Comparison of ENCODE assay signal across 19 mouse cellular contexts in genomic region chr2:5411774-5412173, GRCm38 (mm10).
DNase-seq lines count a peak whose midpoint lies in the region; ATAC-seq and TF ChIP-seq lines count a peak whose summit lies in the region.
"Had no signal": no experiment of that assay in that cellular context is flagged by ENCODE, and none has a peak within 500 bp of the region (broad histone marks: within the 10 kb centered on the region; RNA-seq: fewer than 3 reads in every experiment).

No protein-coding gene starts in this region.

- no peaks in the 10 kb centered on the region for H3K9me3 ChIP-seq in forebrain, embryonic 13.5 days (replicated peaks)
- no peaks in the 10 kb centered on the region for H3K9me3 ChIP-seq in forebrain, embryonic 10.5 days
- H3K9me3 ChIP-seq: embryonic facial prominence, embryonic 15.5 days; limb, embryonic 12.5 days; liver, embryonic 15.5 days; megakaryocyte, embryonic 14.5 days had no signal

- H3K36me3 ChIP-seq in forebrain, embryonic 13.5 days (ENCODE audit: poor library complexity, severe bottlenecking), result no peaks in the 10 kb centered on the region
- no peaks in the 10 kb centered on the region for H3K36me3 ChIP-seq in forebrain, embryonic 10.5 days (replicated peaks)
- H3K36me3 ChIP-seq in heart, adult 2 months (ENCODE audit: control insufficient read depth, insufficient read depth, low read length), result no peaks in the 10 kb centered on the region
- H3K36me3 ChIP-seq: embryonic facial prominence, embryonic 15.5 days; limb, embryonic 12.5 days; liver, embryonic 15.5 days had no signal

- intact Hi-C loops in heart, adult 2 months (cut with DNase I), result no loop called here

- H3K4me1 ChIP-seq in forebrain, embryonic 13.5 days, result peaks cover 9% of the 10 kb centered on the region
- H3K4me1 ChIP-seq in forebrain, embryonic 10.5 days, result 0 out of 2 replicates have a peak, but pooled peaks cover 3% of the 10 kb centered on the region
- H3K4me1 ChIP-seq in heart, adult 2 months (ENCODE audit: control insufficient read depth, insufficient read depth, low read length), result no peaks in the 10 kb centered on the region
- H3K4me1 ChIP-seq: liver, embryonic 15.5 days; megakaryocyte, embryonic 14.5 days had no signal

- no peak overlapping the region for H3K4me3 ChIP-seq in forebrain, embryonic 13.5 days
- no peak overlapping the region for H3K4me3 ChIP-seq in forebrain, embryonic 10.5 days
- H3K4me3 ChIP-seq in heart, adult 2 months, result no peak overlapping the region
- H3K4me3 ChIP-seq: embryonic facial prominence, embryonic 15.5 days; gastrocnemius, adult 2 months; limb, embryonic 12.5 days; liver, embryonic 15.5 days; megakaryocyte, embryonic 14.5 days had no signal

- H3K27me3 ChIP-seq in forebrain, embryonic 13.5 days, result no peaks in the 10 kb centered on the region
- no peaks in the 10 kb centered on the region for H3K27me3 ChIP-seq in forebrain, embryonic 10.5 days (ENCODE audit: poor library complexity, severe bottlenecking)
- no peaks in the 10 kb centered on the region for H3K27me3 ChIP-seq in heart, adult 2 months (ENCODE audit: control insufficient read depth, insufficient read depth, low read length)
- H3K27me3 ChIP-seq: embryonic facial prominence, embryonic 15.5 days; limb, embryonic 12.5 days; liver, embryonic 15.5 days had no signal

- WGBS in forebrain, embryonic 13.5 days, result 56% methylated on average over 2 of the region's 2 CpGs
- 57% methylated on average over 2 of the region's 2 CpGs for WGBS in forebrain, embryonic 10.5 days
- WGBS in heart, adult 2 months, result 61% methylated on average over 2 of the region's 2 CpGs

- TF ChIP-seq EP300 in heart, adult 2 months (IDR thresholded peaks at IDR 0.05; ENCODE audit: insufficient read depth, low read depth, low read length), result no peak

- H3K4me2 ChIP-seq in forebrain, embryonic 13.5 days, result no peak overlapping the region
- H3K4me2 ChIP-seq: embryonic facial prominence, embryonic 15.5 days; hindbrain, embryonic 14.5 days; limb, embryonic 12.5 days; liver, embryonic 15.5 days had no signal

- H3K79me2 ChIP-seq in heart, adult 2 months (replicated peaks; ENCODE audit: control insufficient read depth, insufficient read depth, low read length), result no peaks in the 10 kb centered on the region

- no peak for TF ChIP-seq POLR2A in heart, adult 2 months (IDR thresholded peaks at IDR 0.05; ENCODE audit: insufficient read depth, low read depth, low read length)

- no peak overlapping the region; the same call in 1 of the 2 replicates for H3K9ac ChIP-seq in forebrain, embryonic 13.5 days
- H3K9ac ChIP-seq in heart, adult 2 months (ENCODE audit: low read depth, low read length), result no peak overlapping the region
- H3K9ac ChIP-seq: embryonic facial prominence, embryonic 15.5 days; hindbrain, embryonic 14.5 days; limb, embryonic 12.5 days; liver, embryonic 15.5 days had no signal

- no peak for TF ChIP-seq CTCF in heart, adult 2 months (IDR thresholded peaks at IDR 0.05)

- no peak for DNase-seq in forebrain, embryonic 10.5 days (ENCODE audit: extremely low spot score, low spot score)
- DNase-seq in brain, adult 2 months (ENCODE audit: low read depth, low spot score), result peak; percentile 83
- peak; percentile 65 to 83 for DNase-seq in frontal cortex, adult 2 months (ENCODE audit: extremely low spot score in 1 of 2, low spot score in 1 of 2)
- DNase-seq in left cerebral cortex, adult 8-10 months (ENCODE audit: low spot score in 2 of 2), result peak; percentile 39 to 86
- no peak for DNase-seq in cerebellum, adult 9-11 months
- DNase-seq in spleen, adult 12 weeks (ENCODE audit: low spot score), result no peak
- DNase-seq in heart, adult 2 months, result no peak
- DNase-seq: cerebellum, adult 11-12 months; gastrocnemius, adult 2 months; kidney, adult 2 months; kidney, postnatal 25 days; lung, postnatal 10 days had no signal

- ATAC-seq in forebrain, embryonic 13.5 days, result peak; percentile 30; the same call in 1 of the 2 replicates
- ATAC-seq: activated CD4-positive, CD25-positive, alpha-beta regulatory T cell, adult 4 months had no signal

- H3K27ac ChIP-seq in forebrain, embryonic 13.5 days, result 0 out of 2 replicates have a peak overlapping the region, but pooled peaks have one; percentile 19
- no peak overlapping the region for H3K27ac ChIP-seq in forebrain, embryonic 10.5 days
- no peak overlapping the region for H3K27ac ChIP-seq in heart, adult 2 months
- H3K27ac ChIP-seq: embryonic facial prominence, embryonic 15.5 days; gastrocnemius, adult 2 months; hindbrain, embryonic 14.5 days; limb, embryonic 12.5 days; liver, embryonic 15.5 days had no signal

Comparison
In these comparisons a context has a peak if more than half of its experiments do, and no peak if none do; other contexts are left out.
1. DNase-seq: peak in brain, adult 2 months (single experiment), frontal cortex, adult 2 months (2 of 2) and left cerebral cortex, adult 8-10 months (2 of 2); none in forebrain, embryonic 10.5 days (single experiment), cerebellum, adult 9-11 months (single experiment), spleen, adult 12 weeks (single experiment) and heart, adult 2 months (0 of 2).